ENCODE assay signal across 9 mouse cellular contexts in genomic region chr17:36121352-36122020, GRCm38 (mm10). TPM values are rescaled to one million over a fixed set of nuclear protein-coding genes. Genes with fewer than 3 reads are reported as not detected.
A peak's percentile ranks its signal among the peaks of the same experiment; 100 is the strongest.
DNase-seq lines count a peak whose midpoint lies in the region; ATAC-seq and TF ChIP-seq lines count a peak whose summit lies in the region.
"Not testable (repeated sequence)": the region's sequence is repeated elsewhere in the genome, so short reads cannot be mapped to it uniquely, and the experiment has no call there.
"Had no signal": no experiment of that assay in that cellular context is flagged by ENCODE, and none has a peak within 500 bp of the region (broad histone marks: within the 10 kb centered on the region; RNA-seq: fewer than 3 reads in every experiment).

Gene Gm19684 (plus strand): TSS chr17:36121678.

- peak; percentile 33 for DNase-seq in heart, postnatal 4 days
- DNase-seq in kidney, postnatal 14 days, result peak; percentile 74
- DNase-seq in liver, postnatal 0 days, result peak; percentile 43
- DNase-seq in testis, postnatal 10 days (ENCODE audit: low spot score), result peak; percentile 36

- TF ChIP-seq CTCF in ES-Bruce4 (IDR thresholded peaks at IDR 0.05; ENCODE audit: low read depth, low read length); liver, postnatal 0 days (IDR thresholded peaks at IDR 0.05; ENCODE audit: low read depth): not testable (repeated sequence)

- H3ac ChIP-seq in myocyte (ENCODE audit: control insufficient read depth, insufficient read length), result not testable (repeated sequence)

- H3K27ac ChIP-seq in ES-Bruce4 (ENCODE audit: insufficient read depth, low read length); forebrain, embryonic 15.5 days (replicated peaks); liver, postnatal 0 days (ENCODE audit: low read depth): not testable (repeated sequence)
- H3K27ac ChIP-seq in brown adipose tissue, adult 24 weeks (replicated peaks; ENCODE audit: low read depth, low read length), result peak within 1 kb of the TSS; percentile 75

- H3K4me2 ChIP-seq in forebrain, embryonic 15.5 days (replicated peaks), result peak within 1 kb of the TSS; percentile 33
- H3K4me2 ChIP-seq in liver, postnatal 0 days (ENCODE audit: low read depth, low read length), result peak within 1 kb of the TSS; percentile 49
- H3K4me2 ChIP-seq in myocyte (ENCODE audit: low read depth), result peak within 1 kb of the TSS; percentile 68

- not testable (repeated sequence) for H3K4me1 ChIP-seq in ES-Bruce4 (ENCODE audit: control insufficient read depth, insufficient read depth, low read length); brown adipose tissue, adult 24 weeks (ENCODE audit: control insufficient read depth, insufficient read depth, insufficient read length, low read length); forebrain, embryonic 15.5 days; liver, postnatal 0 days (ENCODE audit: insufficient read depth)

- WGBS in forebrain, embryonic 15.5 days, result 5% methylated on average over 8 of the region's 8 CpGs
- 3% methylated on average over 8 of the region's 8 CpGs for WGBS in liver, postnatal 0 days (ENCODE audit: insufficient replicate concordance)

- H3K9me3 ChIP-seq in ES-Bruce4 (replicated peaks; ENCODE audit: control insufficient read depth, insufficient read depth, low read length, poor library complexity, severe bottlenecking); forebrain, embryonic 15.5 days; liver, postnatal 0 days (ENCODE audit: low read length): not testable (repeated sequence)

- TF ChIP-seq POLR2A in ES-Bruce4 (IDR thresholded peaks at IDR 0.05; ENCODE audit: insufficient read depth, low read length); myocyte (IDR thresholded peaks at IDR 0.05; ENCODE audit: insufficient read length, low read depth): not testable (repeated sequence)

- H3K4me3 ChIP-seq in ES-Bruce4 (ENCODE audit: low read depth, low read length), result peak within 1 kb of the TSS; percentile 40
- peak within 1 kb of the TSS; percentile 66 for H3K4me3 ChIP-seq in brown adipose tissue, adult 24 weeks (ENCODE audit: insufficient read depth, low read depth, low read length)
- 0 out of 2 replicates have a peak within 1 kb of the TSS, but pooled peaks have one; percentile 13 for H3K4me3 ChIP-seq in forebrain, embryonic 15.5 days
- H3K4me3 ChIP-seq in liver, postnatal 0 days (ENCODE audit: low read depth, low read length), result peak within 1 kb of the TSS; percentile 28
- peak within 1 kb of the TSS; percentile 13 for H3K4me3 ChIP-seq in myocyte

- H3K36me3 ChIP-seq in ES-Bruce4 (ENCODE audit: control insufficient read depth, insufficient read depth, low read length, poor library complexity, severe bottlenecking); forebrain, embryonic 15.5 days; liver, postnatal 0 days (replicated peaks; ENCODE audit: insufficient read depth, low read length); myocyte (ENCODE audit: control insufficient read depth, insufficient read depth): not testable (repeated sequence)

- H3K79me2 ChIP-seq in myocyte (ENCODE audit: control insufficient read depth, insufficient read depth), result not testable (repeated sequence)

- not testable (repeated sequence) for ATAC-seq in forebrain, embryonic 15.5 days (replicated peaks)
- ATAC-seq in liver, postnatal 0 days, result peak; percentile 91

- H3K9ac ChIP-seq in ES-Bruce4 (ENCODE audit: low read depth, poor library complexity, severe bottlenecking), result peak within 1 kb of the TSS; percentile 63
- H3K9ac ChIP-seq in forebrain, embryonic 15.5 days (replicated peaks); liver, postnatal 0 days (replicated peaks): not testable (repeated sequence)

- not testable (repeated sequence) for H3K27me3 ChIP-seq in ES-Bruce4 (ENCODE audit: control insufficient read depth, insufficient read depth, low read length, poor library complexity, severe bottlenecking); liver, postnatal 0 days (ENCODE audit: insufficient read depth, low read length); myocyte (ENCODE audit: control insufficient read depth, insufficient read depth, insufficient read length)
- H3K27me3 ChIP-seq in forebrain, embryonic 15.5 days, result peaks cover 19% of the 10 kb centered on the region; the same call in 1 of the 2 replicates

- not testable (repeated sequence) for TF ChIP-seq EP300 in ES-Bruce4 (IDR thresholded peaks at IDR 0.05; ENCODE audit: insufficient read depth, low read depth, low read length); liver, postnatal 0 days (IDR thresholded peaks at IDR 0.05; ENCODE audit: low read depth)

RNA-seq across cellular contexts. Expression of gene Gm19684, which starts in this region (rescaled TPM):
- polyA plus RNA-seq in ES-Bruce4 (2011; ENCODE audit: insufficient read depth, insufficient read length, low read depth, missing spikeins), result 0.41 TPM in 1 of 2 replicates, not detected in the other
- polyA plus RNA-seq in brown adipose tissue, adult 24 weeks (2012; ENCODE audit: insufficient read depth, insufficient read length, missing spikeins), result not detected in 2 replicates
- not detected in 2 replicates for polyA plus RNA-seq in forebrain, embryonic 15.5 days (2015; fragmentation: Nextera tagmentation; extraction: Ambion mirVana)
- not detected for total RNA-seq in heart, postnatal 4 days (2021)
- polyA plus RNA-seq in liver, postnatal 0 days (2015; fragmentation: Nextera tagmentation; extraction: Ambion mirVana), result not detected in 2 replicates
- polyA plus RNA-seq in myocyte (2012; fragmentation: generic; extraction: Trizol), result not detected
- total RNA-seq: gastrocnemius, postnatal 36 days had no signal

Comparison
In these comparisons a context has a peak if more than half of its experiments do, and no peak if none do; other contexts are left out.
1. Peak in DNase-seq in heart, postnatal 4 days; RNA of the gene not detected or under 1 TPM.
2. Peak in DNase-seq, ATAC-seq, H3K4me3 ChIP-seq and H3K4me2 ChIP-seq in liver, postnatal 0 days; RNA of the gene not detected or under 1 TPM.
3. H3K4me3 ChIP-seq: peak in every context shown above with its lines; median percentile 66 in brown adipose tissue, adult 24 weeks; 40 in ES-Bruce4; 28 in liver, postnatal 0 days; 13 in forebrain, embryonic 15.5 days; 13 in myocyte.